Mouse (Mus musculus) limb, embryonic 13.5 days (tissue): ENCODE results near the gene F11r. TPM values are rescaled to one million over a fixed set of nuclear protein-coding genes. Genes with fewer than 3 reads are reported as not detected.
"Not testable (repeated sequence)": the region's sequence is repeated elsewhere in the genome, so short reads cannot be mapped to it uniquely, and the experiment has no call there.

ENCODE experiments used
- ATAC-seq: fragments of 200-750 bp; cut with Nextera tagmentation; 2 replicates; pipeline ENCODE4 v1.8.0; 2017; ENCODE audit warnings: low read depth, moderate number of reproducible peaks, moderate TSS enrichment; ENCODE audit not compliant: low FRiP score
- H3K27ac ChIP-seq: fragments of 300-500 bp; sonication (generic); 2 replicates; pipeline ENCODE4 v1.5.1; 2015; ENCODE audit warnings: inconsistent platforms, mild to moderate bottlenecking, moderate library complexity
- H3K27me3 ChIP-seq: fragments of 300-500 bp; sonication (generic); 2 replicates; pipeline ENCODE4 v1.6.1; 2015; ENCODE audit warnings: mild to moderate bottlenecking, inconsistent platforms
- H3K36me3 ChIP-seq: fragments of 300-500 bp; sonication (generic); 2 replicates; pipeline ENCODE4 v1.6.1; 2015; ENCODE audit warnings: inconsistent platforms, mild to moderate bottlenecking, moderate library complexity
- H3K4me1 ChIP-seq: fragments of 300-500 bp; sonication (generic); 2 replicates; pipeline ENCODE4 v1.6.1; 2015; ENCODE audit warnings: inconsistent platforms
- H3K4me2 ChIP-seq: fragments of 300-500 bp; sonication (generic); replicated peaks from 2 replicates; pipeline ENCODE4 v1.6.1; 2015; ENCODE audit warnings: inconsistent platforms, mild to moderate bottlenecking, moderate library complexity
- H3K4me3 ChIP-seq: fragments of 300-500 bp; sonication (generic); 2 replicates; pipeline ENCODE4 v1.5.1; 2015; ENCODE audit warnings: moderate library complexity, mild to moderate bottlenecking, inconsistent platforms
- H3K9ac ChIP-seq: fragments of 300-500 bp; sonication (generic); 2 replicates; pipeline ENCODE4 v1.6.1; 2015; ENCODE audit warnings: mild to moderate bottlenecking, inconsistent platforms
- H3K9me3 ChIP-seq: fragments of 300-500 bp; sonication (generic); 2 replicates; pipeline ENCODE4 v1.6.1; 2016; ENCODE audit warnings: inconsistent platforms
- WGBS: fragments of 180-500 bp; shearing (Covaris S2); methylation state at CpG from one replicate; pipeline ENCODE4 v1.1.7; 2015; 5-methylcytosine and 5-hydroxymethylcytosine counted together
- polyA plus RNA-seq: library from polyadenylated mRNA; unstranded; fragments of >200 nt; fragmentation: Nextera tagmentation; extraction: Ambion mirVana; gene quantifications from 2 replicates; pipeline ENCODE4 v1.2.1, GENCODE M21; 2015

The F11r gene
- polyA plus RNA-seq, 1 experiment from 2014 or later = 40.4 TPM

GRCm38 (mm10) chr1:171459791-171460190, 22.5 kb downstream of the F11r start:
- WGBS = 34% methylated on average over 5 of the region's 5 CpGs
- Histone ChIP-seq H3K36me3 (0 out of 2 replicates have a peak, but pooled peaks cover 4% of the 10 kb centered on the region), H3K27me3 (no peaks in the 10 kb centered on the region), H3K4me3 (no peak overlapping the region), H3K27ac (no peak overlapping the region), H3K9ac (no peak overlapping the region; the same call in 1 of the 2 replicates), H3K4me2 (no peak overlapping the region), H3K9me3 (no peaks in the 10 kb centered on the region), H3K4me1 (peaks cover 8% of the 10 kb centered on the region; the same call in 1 of the 2 replicates)
- no peak for ATAC-seq

GRCm38 (mm10) chr1:171460551-171461503, 23.5 kb downstream of the F11r start:
- H3K9me3 ChIP-seq = no peaks in the 10 kb centered on the region
- 0 out of 2 replicates have a peak, but pooled peaks cover 4% of the 10 kb centered on the region for H3K36me3 ChIP-seq
- no peaks in the 10 kb centered on the region for H3K27me3 ChIP-seq
- no peak overlapping the region for H3K9ac ChIP-seq
- ATAC-seq = no peak; the same call in 1 of the 2 replicates
- no peak overlapping the region for H3K4me2 ChIP-seq
- 94% methylated on average over 22 of the region's 22 CpGs for WGBS
- no peak overlapping the region for H3K4me3 ChIP-seq
- peaks cover 8% of the 10 kb centered on the region; the same call in 1 of the 2 replicates for H3K4me1 ChIP-seq
- H3K27ac ChIP-seq = no peak overlapping the region

GRCm38 (mm10) chr1:171463133-171463532, 25.8 kb downstream of the F11r start:
- Histone ChIP-seq H3K27ac (no peak overlapping the region), H3K4me3 (no peak overlapping the region), H3K36me3 (0 out of 2 replicates have a peak, but pooled peaks cover 4% of the 10 kb centered on the region), H3K4me1 (peaks cover 8% of the 10 kb centered on the region; the same call in 1 of the 2 replicates), H3K27me3 (no peaks in the 10 kb centered on the region), H3K4me2 (no peak overlapping the region), H3K9me3 (no peaks in the 10 kb centered on the region), H3K9ac (no peak overlapping the region)
- no peak for ATAC-seq
- WGBS = 91% methylated on average over 3 of the region's 3 CpGs

- H3K27me3 ChIP-seq = no peaks in the 10 kb centered on the region
- H3K36me3 ChIP-seq = 0 out of 2 replicates have a peak, but pooled peaks cover 4% of the 10 kb centered on the region
- no peaks in the 10 kb centered on the region for H3K9me3 ChIP-seq
- no peak overlapping the region for H3K9ac ChIP-seq
- 90% methylated on average over 5 of the region's 5 CpGs for WGBS
- no peak for ATAC-seq
- H3K4me1 ChIP-seq = no peaks in the 10 kb centered on the region
- no peak overlapping the region for H3K4me3 ChIP-seq
- H3K27ac ChIP-seq = no peak overlapping the region
- H3K4me2 ChIP-seq = no peak overlapping the region
These were observed 28.5 kb downstream of the F11r start for GRCm38 (mm10) chr1:171465749-171466412.

GRCm38 (mm10) chr1:171466565-171466964, 29.2 kb downstream of the F11r start:
- no peaks in the 10 kb centered on the region for H3K9me3 ChIP-seq
- H3K4me1 ChIP-seq = no peaks in the 10 kb centered on the region
- no peaks in the 10 kb centered on the region for H3K27me3 ChIP-seq
- H3K4me2 ChIP-seq = no peak overlapping the region
- H3K9ac ChIP-seq = no peak overlapping the region
- H3K4me3 ChIP-seq = no peak overlapping the region
- 81% methylated on average over 4 of the region's 4 CpGs for WGBS
- 0 out of 2 replicates have a peak, but pooled peaks cover 4% of the 10 kb centered on the region for H3K36me3 ChIP-seq
- no peak overlapping the region for H3K27ac ChIP-seq
- ATAC-seq = no peak

GRCm38 (mm10) chr1:171469678-171470077, 32.3 kb downstream of the F11r start:
- no peak overlapping the region for H3K4me2 ChIP-seq
- no peaks in the 10 kb centered on the region for H3K36me3 ChIP-seq
- no peak overlapping the region for H3K9ac ChIP-seq
- no peaks in the 10 kb centered on the region for H3K9me3 ChIP-seq
- no peak overlapping the region for H3K4me3 ChIP-seq
- no peak overlapping the region for H3K27ac ChIP-seq
- no peaks in the 10 kb centered on the region for H3K4me1 ChIP-seq
- no peaks in the 10 kb centered on the region for H3K27me3 ChIP-seq
- no peak for ATAC-seq
- WGBS = 89% methylated on average over 3 of the region's 3 CpGs

GRCm38 (mm10) chr1:171470371-171470871, 33.1 kb downstream of the F11r start:
- no peaks in the 10 kb centered on the region for H3K27me3 ChIP-seq
- H3K36me3 ChIP-seq = no peaks in the 10 kb centered on the region

GRCm38 (mm10) chr1:171470896-171471295, 33.6 kb downstream of the F11r start:
- Histone ChIP-seq H3K4me3 (no peak overlapping the region), H3K4me2 (no peak overlapping the region), H3K9me3 (no peaks in the 10 kb centered on the region), H3K9ac (no peak overlapping the region), H3K4me1 (no peaks in the 10 kb centered on the region), H3K27me3 (no peaks in the 10 kb centered on the region), H3K27ac (no peak overlapping the region), H3K36me3 (no peaks in the 10 kb centered on the region)
- ATAC-seq = no peak
- 90% methylated on average over 5 of the region's 5 CpGs for WGBS

More at GRCm38 (mm10) chr1:171470371-171470871, 33.1 kb downstream of the F11r start:
- Histone ChIP-seq H3K9me3 (no peaks in the 10 kb centered on the region), H3K9ac (no peak overlapping the region), H3K4me2 (peak overlapping the region; percentile 25; the same call in 1 of the 2 replicates), H3K27ac (no peak overlapping the region), H3K4me1 (no peaks in the 10 kb centered on the region), H3K4me3 (no peak overlapping the region)
- 31% methylated on average over 7 of the region's 7 CpGs for WGBS
- ATAC-seq = no peak

- no peaks in the 10 kb centered on the region for H3K36me3 ChIP-seq
- no peak for ATAC-seq
- no peak overlapping the region for H3K9ac ChIP-seq
- no peak overlapping the region for H3K27ac ChIP-seq
- no peaks in the 10 kb centered on the region for H3K27me3 ChIP-seq
- 74% methylated on average over 1 of the region's 1 CpGs for WGBS
- no peaks in the 10 kb centered on the region for H3K4me1 ChIP-seq
- no peak overlapping the region for H3K4me2 ChIP-seq
- H3K4me3 ChIP-seq = no peak overlapping the region
- H3K9me3 ChIP-seq = no peaks in the 10 kb centered on the region
These were observed 34.1 kb downstream of the F11r start for GRCm38 (mm10) chr1:171471452-171471851.

GRCm38 (mm10) chr1:171471941-171472340, 34.6 kb downstream of the F11r start:
- not testable (repeated sequence) for H3K9me3 ChIP-seq, H3K36me3 ChIP-seq, ATAC-seq, H3K27ac ChIP-seq, H3K4me3 ChIP-seq, H3K9ac ChIP-seq, H3K4me1 ChIP-seq, H3K4me2 ChIP-seq, H3K27me3 ChIP-seq
- WGBS = 89% methylated on average over 8 of the region's 8 CpGs

- H3K36me3 ChIP-seq = no peaks in the 10 kb centered on the region
- no peak overlapping the region for H3K27ac ChIP-seq
- H3K4me3 ChIP-seq = no peak overlapping the region
- ATAC-seq = no peak
- H3K9ac ChIP-seq = no peak overlapping the region
- H3K4me1 ChIP-seq = no peaks in the 10 kb centered on the region
- no peaks in the 10 kb centered on the region for H3K27me3 ChIP-seq
- 46% methylated on average over 4 of the region's 4 CpGs for WGBS
- H3K4me2 ChIP-seq = no peak overlapping the region
- H3K9me3 ChIP-seq = no peaks in the 10 kb centered on the region
These were observed 36.2 kb downstream of the F11r start for GRCm38 (mm10) chr1:171473506-171473905.
